Mouse (Mus musculus): Measurements from ENCODE around the gene Mocs1.

Gene Mocs1

DNA sequence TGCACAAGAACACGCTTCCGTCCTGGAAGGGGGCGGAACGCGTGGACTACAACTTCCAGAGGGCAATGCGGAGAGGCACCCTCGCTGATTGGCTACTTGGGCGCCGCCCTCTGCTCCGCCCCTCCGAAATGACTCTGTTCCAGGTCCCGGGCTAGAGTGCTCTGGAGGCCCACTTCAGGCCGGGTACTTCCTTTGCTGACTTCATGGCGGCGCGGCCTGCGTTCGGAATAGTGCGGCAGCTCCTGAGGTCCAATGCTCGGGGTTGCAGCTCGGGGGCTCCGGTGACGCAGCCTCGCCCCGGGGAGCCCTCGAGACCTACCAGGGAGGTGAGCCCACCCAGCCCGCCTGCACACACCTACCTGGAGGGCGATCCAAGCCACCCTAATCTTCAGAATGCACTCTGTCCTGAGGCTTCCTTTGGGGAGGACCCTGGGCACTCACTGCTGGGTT is at the start of gene Mocs1:
Gene Mocs1 (plus strand): TSS at position 124 of the 450 bp plus-strand sequence.
- peak; percentile 94 for DNase-seq (ENCODE audit: low spot score)

DNA sequence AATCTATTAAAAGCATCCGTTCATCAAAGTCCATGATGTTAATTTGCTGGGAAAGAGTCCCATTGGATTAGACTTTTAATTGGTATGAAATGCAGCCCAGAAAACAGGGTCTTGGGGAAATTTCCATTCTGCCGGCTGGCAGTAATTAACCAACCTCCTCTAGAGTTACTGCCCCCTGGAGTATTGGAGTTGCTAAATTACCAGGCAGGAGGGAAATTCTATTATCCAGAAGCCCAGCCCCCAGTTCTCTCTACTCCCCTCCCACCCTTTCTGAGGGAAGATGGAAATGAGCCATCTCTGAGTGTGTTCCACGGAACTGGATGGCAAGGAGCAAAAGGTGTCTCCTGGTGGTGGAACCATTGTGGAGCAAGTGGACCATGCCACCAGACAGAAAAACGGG is 48.5 kb upstream of the Mocs1 start:
- DNase-seq (ENCODE audit: low spot score) = no peak

DNA sequence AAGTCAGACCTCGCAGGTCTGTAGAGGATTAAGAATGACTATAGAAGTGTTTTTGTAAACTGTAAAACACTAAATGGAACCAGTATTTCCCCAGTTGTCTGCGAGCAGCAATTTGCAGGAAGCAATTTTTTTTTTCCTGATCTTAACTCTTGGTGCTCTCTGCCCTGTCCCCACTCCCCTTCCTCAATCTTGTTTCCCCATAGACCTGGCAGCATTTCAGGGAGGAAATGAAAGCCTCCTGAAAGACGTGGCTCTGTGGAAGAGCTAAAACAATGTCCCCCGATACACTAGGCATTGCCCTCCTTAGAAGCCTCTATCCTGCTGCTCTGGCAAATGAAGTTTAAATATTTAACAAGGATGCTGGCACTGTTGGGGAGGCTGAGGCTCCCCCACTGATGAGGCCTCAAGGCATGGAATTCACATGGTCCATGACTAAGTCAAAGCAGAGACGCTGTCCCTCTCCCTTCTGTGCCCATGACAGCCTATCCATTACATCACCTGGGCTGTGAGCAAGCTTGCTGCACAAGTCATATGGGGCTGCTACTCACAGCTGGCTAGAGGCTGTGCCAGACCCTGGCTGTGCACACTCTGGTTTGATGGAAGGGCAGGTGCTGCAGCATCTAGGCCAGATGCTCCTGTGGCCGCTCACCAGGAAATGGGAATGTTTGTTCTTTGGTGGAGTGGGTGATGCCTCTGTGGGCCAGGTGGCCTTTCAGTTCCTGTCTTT is 43.8 kb upstream of the Mocs1 start:
- DNase-seq (ENCODE audit: low spot score) = no peak

DNA sequence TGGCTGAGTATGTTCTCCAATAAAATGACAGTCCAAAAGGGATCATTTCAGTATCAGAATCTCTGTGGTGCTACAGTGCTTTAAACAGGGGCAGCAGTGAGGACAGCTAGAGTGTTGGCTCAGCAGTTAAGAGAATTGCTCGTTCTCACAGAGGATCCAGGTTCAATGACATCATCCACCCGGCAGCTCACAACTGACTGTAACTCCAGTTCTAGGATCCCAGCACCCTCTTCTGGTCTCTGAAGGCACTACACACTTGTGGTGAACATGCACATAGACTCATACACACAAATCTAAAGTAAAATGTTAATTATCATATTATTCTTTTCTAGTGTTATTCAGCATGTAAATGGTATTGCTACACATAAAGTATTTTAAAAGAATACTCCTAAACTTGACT is 40.4 kb upstream of the Mocs1 start:
- no peak for DNase-seq (ENCODE audit: low spot score)

DNA sequence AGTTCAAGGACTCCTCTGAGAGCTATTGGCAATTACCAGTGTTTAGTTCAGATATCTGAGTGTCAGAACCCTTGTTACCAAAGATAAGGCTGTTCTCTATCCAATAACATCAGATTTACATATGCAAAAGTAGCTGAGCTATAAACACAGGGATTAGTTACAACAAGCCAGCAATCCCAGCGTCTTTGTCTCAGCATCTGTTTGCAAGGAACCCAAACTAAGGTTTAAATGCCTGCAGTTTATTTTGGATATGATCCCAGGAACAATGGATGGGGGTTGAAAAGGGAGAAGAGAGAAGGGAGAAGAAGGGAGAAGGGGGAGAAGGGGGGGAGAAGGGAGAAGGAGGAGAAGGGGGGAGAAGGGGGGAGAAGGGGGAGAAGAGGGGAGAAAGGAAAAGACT is 35.4 kb upstream of the Mocs1 start:
- DNase-seq (ENCODE audit: low spot score) = no peak

DNA sequence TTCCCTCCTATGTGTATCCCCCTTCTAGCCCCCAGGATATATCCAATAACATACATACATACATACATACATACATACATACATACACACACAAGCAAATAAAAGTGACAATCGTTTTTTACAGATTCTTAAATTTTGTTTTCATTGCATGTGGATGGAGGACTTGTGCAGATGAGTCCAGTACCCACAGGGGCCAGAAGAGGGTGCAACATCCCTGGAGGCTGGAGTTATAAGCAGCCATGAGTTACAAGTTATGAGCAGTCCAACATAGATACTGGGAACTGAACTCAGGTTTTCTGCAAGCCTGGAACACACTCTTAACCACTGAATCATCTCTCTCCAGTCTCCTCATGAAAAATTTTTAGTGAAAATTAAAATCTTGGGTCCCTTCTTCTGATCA is 33.3 kb upstream of the Mocs1 start:
- DNase-seq (ENCODE audit: low spot score) = no peak

DNA sequence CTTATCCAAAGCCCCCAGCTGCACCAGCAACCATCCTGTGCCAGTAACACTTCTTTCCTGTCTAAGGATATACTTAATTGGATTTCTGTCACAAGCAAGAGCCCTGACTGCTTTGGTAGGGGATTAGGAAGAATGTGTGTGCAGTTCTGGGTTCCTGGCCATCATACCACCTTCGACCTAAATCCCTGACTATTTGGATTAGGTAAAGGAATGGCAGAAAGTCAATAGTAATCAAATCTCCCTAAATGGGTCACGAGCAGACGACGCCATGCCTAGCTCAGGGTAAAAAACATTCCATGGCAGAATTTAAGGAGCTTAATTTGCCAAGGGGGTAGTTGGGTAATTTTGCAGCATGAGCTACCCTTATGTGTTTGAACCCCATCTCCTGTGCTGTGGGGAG is 28.6 kb upstream of the Mocs1 start:
- DNase-seq (ENCODE audit: low spot score) = no peak

DNA sequence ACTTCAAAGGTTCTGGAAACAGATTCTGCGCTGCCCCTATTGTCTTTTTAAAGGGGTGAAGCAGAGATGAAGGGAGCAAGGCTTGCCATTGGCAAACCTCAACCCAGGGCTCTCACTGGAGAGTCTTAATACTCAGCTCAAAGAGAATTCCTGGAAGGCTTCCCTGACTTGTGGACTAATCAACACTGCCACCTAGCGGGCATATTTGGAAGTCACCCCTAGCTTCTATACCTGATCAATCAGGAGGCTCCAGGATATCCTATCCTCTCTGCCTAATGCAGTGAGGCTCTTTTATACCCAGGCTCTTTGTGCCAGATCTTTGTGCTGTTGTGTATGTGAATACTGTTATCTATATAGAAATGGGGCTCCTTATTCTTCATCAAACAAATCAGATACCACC is 28.0 kb upstream of the Mocs1 start:
- DNase-seq (ENCODE audit: low spot score) = peak; percentile 89

DNA sequence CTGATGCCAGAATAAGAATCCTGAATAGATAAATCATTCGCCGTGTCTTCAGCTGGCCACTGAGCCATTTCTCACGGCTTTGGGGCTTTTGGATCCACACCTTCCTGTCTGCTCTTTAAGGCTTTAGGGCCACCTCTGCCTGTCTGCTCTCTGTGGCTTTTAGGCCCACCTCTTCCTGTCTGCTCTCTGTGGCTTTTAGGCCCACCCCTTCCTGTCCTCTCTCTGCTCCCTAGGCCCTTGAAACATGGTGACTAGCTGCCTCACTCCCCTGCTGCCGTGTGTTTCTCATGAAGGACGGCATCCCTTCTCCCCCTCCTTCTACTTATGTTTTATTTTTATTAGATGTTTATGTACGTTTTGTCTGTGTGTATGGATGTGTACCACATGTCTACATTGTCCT is 25.0 kb upstream of the Mocs1 start:
- DNase-seq (ENCODE audit: low spot score) = no peak

DNA sequence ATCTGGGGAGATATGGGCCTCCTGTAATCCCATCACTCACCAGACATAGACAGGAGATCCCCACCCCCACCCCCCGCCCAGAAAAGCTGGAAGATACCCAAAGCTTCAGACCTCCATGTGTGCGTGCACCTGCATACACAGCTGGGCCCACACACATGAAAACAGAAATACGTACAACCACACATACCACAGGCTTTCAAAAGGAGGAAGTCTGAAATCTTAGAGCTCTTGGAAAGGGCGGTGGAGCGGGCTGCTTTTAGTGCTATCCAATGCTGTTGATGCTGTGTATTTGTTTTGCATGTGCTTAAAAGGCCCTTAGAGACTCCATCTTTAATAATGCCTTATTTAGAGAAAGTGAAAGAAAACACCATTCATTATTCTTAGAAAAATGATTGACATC is 22.2 kb upstream of the Mocs1 start:
- no peak for DNase-seq (ENCODE audit: low spot score)

DNA sequence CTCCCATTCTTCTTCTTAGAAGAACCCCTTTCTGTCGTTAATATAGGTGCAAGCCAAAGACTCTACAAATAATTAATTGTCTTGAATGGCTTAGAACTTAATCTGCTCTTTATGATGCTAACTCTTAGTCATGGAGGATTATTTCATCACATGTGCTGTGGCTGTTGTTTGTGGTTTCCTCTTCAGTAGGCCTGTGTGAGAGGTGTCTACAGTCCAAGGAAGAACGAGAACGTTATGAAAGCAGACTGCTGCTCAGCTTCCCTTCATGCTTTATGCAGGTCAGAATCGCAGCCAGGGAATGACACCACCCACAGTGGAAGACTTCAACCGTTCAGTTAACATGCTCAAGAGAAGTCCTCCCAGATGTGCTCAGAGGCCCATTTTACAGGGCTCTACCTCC is 15.2 kb upstream of the Mocs1 start:
- no peak for DNase-seq (ENCODE audit: low spot score)

DNA sequence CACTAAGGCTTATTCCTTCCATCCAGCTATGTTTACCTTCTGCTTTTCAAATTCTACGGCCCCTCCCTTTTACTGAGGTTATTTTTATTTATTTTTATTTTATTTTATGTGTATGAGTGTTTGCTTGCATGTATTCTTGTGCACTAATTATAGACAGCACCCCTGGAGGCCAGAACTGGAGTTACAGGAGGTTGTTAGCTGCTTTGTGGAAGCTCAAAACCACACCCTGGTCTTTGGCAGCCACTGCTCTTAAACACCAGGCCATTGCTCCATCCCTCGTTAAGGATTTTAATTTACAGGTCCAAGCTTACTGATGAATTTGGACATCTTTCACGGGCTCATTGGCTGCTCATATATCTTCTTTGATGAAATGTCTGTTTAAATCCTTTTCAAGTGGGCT is 14.6 kb upstream of the Mocs1 start:
- DNase-seq (ENCODE audit: low spot score) = no peak

DNA sequence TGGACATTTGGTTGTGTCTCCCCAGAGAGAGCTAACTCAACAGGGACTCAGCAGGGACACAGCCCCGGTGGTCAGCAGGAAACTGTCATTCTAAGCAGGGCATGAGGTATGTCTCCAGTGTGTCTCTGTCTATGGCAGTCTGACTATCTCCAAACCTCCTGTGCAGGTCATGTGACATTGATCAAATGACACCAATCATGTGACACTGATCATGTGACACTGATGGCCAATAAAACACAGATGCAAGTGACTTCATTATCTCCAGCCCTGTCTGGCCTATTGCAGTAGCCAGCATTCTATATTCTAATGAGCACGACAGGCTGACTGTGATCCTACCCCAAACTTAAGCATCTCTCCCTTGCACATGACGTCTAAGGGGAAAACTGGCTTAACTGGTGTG is 11.9 kb upstream of the Mocs1 start:
- no peak for DNase-seq (ENCODE audit: low spot score)

DNA sequence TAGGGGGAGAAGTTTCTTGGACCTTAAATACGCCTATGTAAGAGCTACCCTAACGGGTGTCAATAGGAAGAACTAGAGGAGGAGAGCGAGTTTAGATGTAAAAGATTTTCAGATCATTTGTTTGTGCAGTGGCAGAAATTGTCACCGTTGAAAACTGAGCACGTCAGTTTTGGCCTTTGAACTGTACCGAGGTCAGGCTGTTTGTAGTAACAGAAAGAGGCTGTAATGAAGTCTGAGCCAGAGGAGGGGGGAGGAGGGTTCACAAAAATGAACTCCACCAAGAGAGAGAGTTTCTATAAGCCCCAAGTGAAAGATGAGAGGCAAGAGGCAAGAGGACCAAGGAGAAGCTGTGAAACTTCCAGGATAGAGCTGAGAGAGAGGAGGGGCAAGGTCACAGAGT is 8.3 kb upstream of the Mocs1 start:
- no peak for DNase-seq (ENCODE audit: low spot score)

DNA sequence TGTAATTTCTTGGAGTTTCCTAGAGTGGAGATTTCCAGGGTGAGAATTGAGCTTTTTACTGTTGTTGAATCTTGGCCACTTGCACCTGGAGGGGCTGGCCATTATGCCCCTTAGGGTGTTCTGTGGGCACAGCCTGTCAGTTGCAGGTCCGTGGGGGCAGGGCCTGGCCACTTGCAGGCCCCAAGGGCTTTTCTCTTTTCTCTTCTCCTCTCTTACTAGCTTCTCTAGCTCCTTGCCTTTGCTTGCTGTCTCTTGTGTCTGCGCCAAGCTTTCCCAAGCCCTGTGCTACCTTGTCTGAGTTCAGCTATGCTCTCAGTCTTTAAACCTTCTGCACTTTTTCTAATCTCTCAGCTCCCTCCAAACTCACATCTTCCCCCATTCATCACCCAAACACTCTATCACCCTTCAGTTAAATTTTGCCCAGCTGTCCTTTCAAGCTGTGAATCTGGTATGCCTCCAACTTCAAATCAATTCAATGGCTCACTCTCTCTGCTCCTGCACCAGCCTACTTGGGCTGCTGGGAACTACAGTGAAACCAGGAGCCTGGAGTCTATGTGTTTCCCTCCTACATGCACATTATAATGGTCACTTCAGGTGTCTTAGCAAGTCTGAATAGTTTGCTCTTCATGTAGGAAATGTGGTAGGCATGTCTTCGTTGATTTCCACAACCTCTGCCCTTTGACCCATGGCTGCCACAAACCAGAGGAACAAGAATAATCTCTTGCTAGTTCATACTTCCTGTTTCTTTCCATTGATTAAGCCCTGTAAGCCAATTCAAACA is 5.7 kb upstream of the Mocs1 start:
- DNase-seq (ENCODE audit: low spot score) = no peak

DNA sequence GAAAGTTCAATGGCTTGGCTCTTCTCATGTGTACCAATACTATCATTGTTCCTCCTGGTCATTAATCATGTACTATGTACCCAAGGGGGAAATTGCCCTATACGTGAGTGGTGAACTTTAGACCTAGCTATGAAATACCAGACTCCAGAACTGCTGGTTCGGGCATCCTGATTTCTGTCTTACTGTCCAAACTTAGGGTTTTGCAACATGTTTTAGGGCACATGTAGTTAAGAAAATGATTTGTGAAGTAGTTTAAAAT is 5.2 kb upstream of the Mocs1 start:
- DNase-seq (ENCODE audit: low spot score) = no peak

DNA sequence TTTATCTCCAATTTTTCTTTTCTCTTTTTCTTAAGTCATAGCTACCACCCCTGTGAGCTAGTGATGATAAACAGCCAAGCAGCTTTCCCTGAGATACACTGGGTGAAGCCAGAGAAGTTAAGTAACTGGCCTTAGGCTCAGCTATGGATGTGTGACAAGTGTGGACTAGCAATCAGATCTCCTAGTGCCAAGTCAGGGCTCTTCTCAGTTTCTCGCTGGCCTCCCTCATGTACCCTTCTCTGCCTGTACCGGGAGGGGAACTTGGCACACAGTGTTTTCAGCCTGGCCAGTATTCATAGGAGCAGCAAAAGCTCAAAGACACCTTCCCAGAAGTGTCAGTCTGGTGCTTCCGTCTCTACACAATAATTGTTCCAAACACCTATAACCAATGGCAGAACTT is 4.3 kb upstream of the Mocs1 start:
- no peak for DNase-seq (ENCODE audit: low spot score)

DNA sequence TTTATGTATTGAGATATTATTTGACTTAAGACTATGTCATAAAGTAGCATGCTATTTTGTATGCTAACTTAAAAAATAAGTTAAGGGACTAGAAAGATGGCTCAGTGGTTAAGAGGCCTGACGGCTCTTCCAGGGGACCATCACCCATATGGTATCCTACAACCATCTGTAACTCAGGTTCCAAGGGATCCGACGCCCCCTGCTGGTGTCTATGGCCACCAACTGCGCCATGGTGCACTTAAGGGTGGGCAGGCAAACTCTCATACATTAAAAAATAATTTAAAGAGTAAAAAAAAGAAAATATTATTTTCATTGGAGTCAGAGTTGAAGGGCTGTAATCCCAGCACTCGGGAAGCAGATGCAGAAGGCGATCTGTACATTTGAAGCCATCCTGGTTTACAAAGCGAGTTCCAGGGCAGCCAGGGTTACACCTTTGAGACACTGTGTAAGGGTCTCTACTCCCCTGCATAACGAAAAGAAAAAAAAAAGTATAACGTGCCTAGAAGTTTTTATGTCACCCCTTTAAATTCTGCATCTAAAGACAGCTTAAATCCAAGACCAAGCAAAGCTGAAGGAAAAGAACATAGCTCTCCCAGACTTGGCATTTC is 427 bp upstream of the Mocs1 start:
- no peak for DNase-seq (ENCODE audit: low spot score)

DNA sequence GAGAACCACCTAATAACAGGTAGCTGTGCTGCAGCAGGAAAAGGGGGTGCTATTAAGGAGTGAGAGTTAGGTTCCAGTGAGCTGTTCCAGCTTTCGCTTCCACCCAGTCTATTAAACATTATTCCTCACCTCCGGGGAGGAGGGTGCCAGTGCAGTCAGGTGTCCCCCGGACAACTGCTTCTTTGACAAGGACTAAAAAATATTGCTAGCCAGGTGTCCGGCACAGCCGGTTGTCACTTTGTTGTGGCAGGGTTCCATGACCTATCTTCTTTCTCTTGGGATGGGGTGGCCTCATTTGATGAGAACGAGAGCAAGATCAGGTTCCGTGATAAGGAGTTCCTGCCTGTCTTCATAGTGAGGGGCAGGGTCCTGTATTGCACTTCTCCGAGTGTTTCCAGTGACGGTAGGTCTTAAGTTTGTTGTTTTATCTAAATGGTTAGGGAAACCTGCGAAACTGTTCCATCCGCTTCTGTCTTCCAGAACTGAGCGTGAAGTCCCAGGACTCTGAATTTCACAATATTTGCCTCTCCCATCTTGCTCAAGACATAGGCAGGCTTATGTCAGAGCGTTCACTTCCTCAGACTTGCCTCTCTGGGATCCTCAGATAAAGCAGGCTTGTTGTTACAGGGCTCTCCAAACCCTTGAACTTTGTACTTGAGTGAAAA is 721 bp downstream of the Mocs1 start:
- DNase-seq (ENCODE audit: low spot score) = no peak

DNA sequence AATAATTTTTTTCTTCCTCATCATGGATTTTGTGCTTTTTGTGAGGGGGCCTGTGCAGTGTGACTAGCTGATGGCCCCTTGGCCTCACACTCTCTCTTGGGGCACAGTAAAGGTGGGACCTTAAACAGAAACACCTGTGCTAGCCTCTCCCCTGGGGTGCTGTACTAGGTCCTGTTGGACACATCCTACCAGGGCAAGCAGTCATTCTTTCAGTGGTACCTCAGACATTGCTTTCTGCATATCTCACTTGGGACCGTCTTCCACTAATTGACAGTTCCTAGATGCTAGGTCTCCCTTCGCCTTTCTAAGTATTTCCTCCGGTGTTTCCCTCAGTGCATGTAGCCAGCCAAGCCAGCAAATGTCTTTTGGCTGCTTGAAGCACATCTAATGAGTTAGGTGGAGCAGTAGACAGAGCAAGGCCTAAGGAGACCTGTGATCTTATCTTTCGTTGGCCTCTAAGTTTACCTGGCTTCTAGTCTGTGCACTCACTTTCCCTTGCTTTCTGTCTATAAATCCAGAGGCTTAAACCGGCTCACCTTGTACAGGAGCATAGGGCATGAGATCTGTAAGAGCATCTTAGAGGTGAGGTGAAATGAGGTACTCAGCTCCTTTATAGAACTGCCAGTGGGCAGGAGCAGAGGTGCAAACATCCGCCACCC is 1.4 kb downstream of the Mocs1 start:
- DNase-seq (ENCODE audit: low spot score) = no peak

DNA sequence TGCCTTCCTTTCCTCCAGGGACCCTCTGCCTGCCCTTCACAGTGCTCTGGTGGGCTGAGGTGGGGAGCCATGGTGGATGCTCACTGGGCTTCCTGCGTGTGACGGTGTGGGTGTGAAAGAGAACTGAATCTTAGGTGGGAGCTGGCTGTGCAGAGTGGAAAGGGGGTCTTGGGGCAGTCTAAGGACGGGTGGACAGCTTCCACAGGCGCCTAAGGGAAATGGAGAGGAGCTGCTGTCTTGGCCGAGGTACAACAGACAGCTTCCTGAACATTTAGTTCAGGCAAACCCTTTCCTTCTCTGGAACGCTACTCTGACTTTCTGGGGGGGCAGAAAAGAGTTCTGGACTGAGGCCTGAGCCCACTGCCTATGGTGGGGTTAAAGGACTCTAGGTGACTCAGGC is 2.0 kb downstream of the Mocs1 start:
- no peak for DNase-seq (ENCODE audit: low spot score)

DNA sequence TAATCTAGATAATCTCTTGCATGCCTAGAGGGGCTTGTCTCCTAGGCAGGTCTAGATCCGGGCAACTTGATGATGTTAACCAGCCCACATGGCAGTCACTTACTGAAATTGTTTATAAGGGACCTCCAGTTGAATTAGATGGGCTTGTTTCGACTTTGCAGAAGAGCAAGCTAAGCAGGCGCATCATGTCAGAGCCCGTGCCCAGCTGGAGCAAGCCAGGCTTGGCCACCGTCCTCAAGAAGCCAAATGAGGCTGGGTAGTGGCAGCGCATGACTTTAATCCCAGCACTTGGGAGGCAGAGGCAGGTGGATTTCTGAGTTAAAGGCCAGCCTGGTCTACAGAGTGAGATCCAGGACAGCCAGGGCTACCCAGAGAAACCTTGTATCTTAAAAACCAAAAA is 3.0 kb downstream of the Mocs1 start:
- DNase-seq (ENCODE audit: low spot score) = no peak
